Mouse (Mus musculus) embryonic fibroblast, embryonic 13.5 days (primary cell): Measurements from ENCODE around the gene Gpr132.

Experiments
- CTCF ChIP-seq: IDR thresholded peaks from 2 replicates; pipeline ENCODE4 v1.5.1; 2011; ENCODE audit warnings: mild to moderate bottlenecking, control low read depth, low read length, moderate library complexity, borderline replicate concordance; ENCODE audit not compliant: insufficient read depth
- POLR2A ChIP-seq: IDR thresholded peaks from 2 replicates; pipeline ENCODE4 v1.6.1; 2011; ENCODE audit warnings: low read depth, mild to moderate bottlenecking, control low read depth, low read length, moderate library complexity

- TF ChIP-seq POLR2A, result no peak
- no peak for TF ChIP-seq CTCF
Measured at GRCm38 (mm10) chr12:112804046-112804445, 64.0 kb downstream of the Gpr132 start.
